Mouse (Mus musculus): ENCODE measurements at regions not wholly inside any gene's neighbourhood (a gene's known extent, or its start where the extent isn't known, plus 50 kb on each side); places are given as distances from the start of the nearest gene placed in this dataset.

GRCm38 (mm10) chr4:153133147-153133546 is 349.5 kb downstream of the Ajap1 start:
- no peak for DNase-seq

GRCm38 (mm10) chr4:153129345-153129744 is 353.3 kb downstream of the Ajap1 start:
- DNase-seq, result peak; percentile 62

GRCm38 (mm10) chr4:153128162-153128561 is 354.4 kb downstream of the Ajap1 start:
- DNase-seq, result no peak

GRCm38 (mm10) chr4:153120480-153120879 is 362.1 kb downstream of the Ajap1 start:
- DNase-seq, result no peak

- no peak for DNase-seq
Measured at GRCm38 (mm10) chr4:153119647-153120102, 362.9 kb downstream of the Ajap1 start.

- no peak for DNase-seq
Measured at GRCm38 (mm10) chr4:153118824-153119646, 363.6 kb downstream of the Ajap1 start.

- no peak for DNase-seq
Measured at GRCm38 (mm10) chr4:153114998-153115397, 367.6 kb downstream of the Ajap1 start.

- DNase-seq, result no peak
Measured at GRCm38 (mm10) chr4:153113577-153113976, 369.0 kb downstream of the Ajap1 start.

- DNase-seq, result no peak
Measured at GRCm38 (mm10) chr4:153110291-153110746, 372.3 kb downstream of the Ajap1 start.

- DNase-seq, result no peak
Measured at GRCm38 (mm10) chr4:153098591-153098990, 384.0 kb downstream of the Ajap1 start.

GRCm38 (mm10) chr4:153097601-153098000 is 385.0 kb downstream of the Ajap1 start:
- no peak for DNase-seq

- no peak for DNase-seq
Measured at GRCm38 (mm10) chr4:153093129-153093528, 389.5 kb downstream of the Ajap1 start.

- no peak for DNase-seq
Measured at GRCm38 (mm10) chr4:153082166-153082565, 400.4 kb downstream of the Ajap1 start.

- no peak for DNase-seq
Measured at GRCm38 (mm10) chr4:153074590-153074989, 408.0 kb downstream of the Ajap1 start.

GRCm38 (mm10) chr4:153070190-153070745 is 412.3 kb downstream of the Ajap1 start:
- DNase-seq, result no peak

- DNase-seq, result no peak
Measured at GRCm38 (mm10) chr4:153068484-153069033, 414.1 kb downstream of the Ajap1 start.

- no peak for DNase-seq
Measured at GRCm38 (mm10) chr4:153064021-153064605, 418.5 kb downstream of the Ajap1 start.

GRCm38 (mm10) chr4:153063402-153063801 is 419.2 kb downstream of the Ajap1 start:
- no peak for DNase-seq

- DNase-seq, result no peak
Measured at GRCm38 (mm10) chr4:153058152-153058551, 424.5 kb downstream of the Ajap1 start.

GRCm38 (mm10) chr4:153023711-153024110 is 458.9 kb downstream of the Ajap1 start:
- no peak for DNase-seq

GRCm38 (mm10) chr4:153019211-153019610 is 463.4 kb downstream of the Ajap1 start:
- no peak for DNase-seq

- no peak for DNase-seq
Measured at GRCm38 (mm10) chr4:153018138-153018921, 464.3 kb downstream of the Ajap1 start.

- DNase-seq, result no peak
Measured at GRCm38 (mm10) chr4:153017816-153018137, 464.8 kb downstream of the Ajap1 start.
